Mouse (Mus musculus): ENCODE results near the gene Pigk. TPM values are rescaled to one million over a fixed set of nuclear protein-coding genes. Genes with fewer than 3 reads are reported as not detected.

Pigk gene
- polyA plus RNA-seq, 1 experiment from 2014 or later, result 41.5 TPM

- H3K27me3 ChIP-seq, result no peaks in the 10 kb centered on the region
- H3K4me3 ChIP-seq, result no peak overlapping the region
- H3K4me2 ChIP-seq (replicated peaks), result no peak overlapping the region
- H3K4me1 ChIP-seq, result no peaks in the 10 kb centered on the region
- ATAC-seq (ENCODE audit: low FRiP score, low read depth), result no peak
- no peaks in the 10 kb centered on the region for H3K36me3 ChIP-seq
- H3K27ac ChIP-seq (replicated peaks), result no peak overlapping the region
- WGBS, result 93% methylated on average over 4 of the region's 4 CpGs
- no peaks in the 10 kb centered on the region for H3K9me3 ChIP-seq
- no peak overlapping the region for H3K9ac ChIP-seq (replicated peaks)
Measured at GRCm38 (mm10) chr3:152861450-152861849, 147.6 kb downstream of the Pigk start.

GRCm38 (mm10) chr3:152861978-152862377, 148.1 kb downstream of the Pigk start:
- no peaks in the 10 kb centered on the region for H3K27me3 ChIP-seq
- WGBS, result 67% methylated on average over 1 of the region's 1 CpGs
- H3K4me3 ChIP-seq, result no peak overlapping the region
- H3K4me1 ChIP-seq, result no peaks in the 10 kb centered on the region
- no peaks in the 10 kb centered on the region for H3K9me3 ChIP-seq
- no peak overlapping the region for H3K9ac ChIP-seq (replicated peaks)
- no peak overlapping the region for H3K4me2 ChIP-seq (replicated peaks)
- no peak overlapping the region for H3K27ac ChIP-seq (replicated peaks)
- H3K36me3 ChIP-seq, result no peaks in the 10 kb centered on the region
- ATAC-seq (ENCODE audit: low FRiP score, low read depth), result no peak

- no peak overlapping the region for H3K9ac ChIP-seq (replicated peaks)
- H3K4me3 ChIP-seq, result no peak overlapping the region
- no peak overlapping the region for H3K27ac ChIP-seq (replicated peaks)
- H3K4me1 ChIP-seq, result no peaks in the 10 kb centered on the region
- no peak overlapping the region for H3K4me2 ChIP-seq (replicated peaks)
- no peaks in the 10 kb centered on the region for H3K27me3 ChIP-seq
- H3K9me3 ChIP-seq, result no peaks in the 10 kb centered on the region
- ATAC-seq (ENCODE audit: low FRiP score, low read depth), result no peak
- WGBS, result 86% methylated on average over 22 of the region's 22 CpGs
- no peaks in the 10 kb centered on the region for H3K36me3 ChIP-seq
Measured at GRCm38 (mm10) chr3:152866035-152866965, 152.4 kb downstream of the Pigk start.

- H3K36me3 ChIP-seq, result no peaks in the 10 kb centered on the region
- no peak overlapping the region for H3K9ac ChIP-seq (replicated peaks)
- no peak overlapping the region for H3K27ac ChIP-seq (replicated peaks)
- WGBS, result 78% methylated on average over 12 of the region's 12 CpGs
- no peak overlapping the region for H3K4me3 ChIP-seq
- no peaks in the 10 kb centered on the region for H3K4me1 ChIP-seq
- ATAC-seq (ENCODE audit: low FRiP score, low read depth), result peak; percentile 32; the same call in 1 of the 2 replicates
- no peaks in the 10 kb centered on the region for H3K9me3 ChIP-seq
- no peaks in the 10 kb centered on the region for H3K27me3 ChIP-seq
- H3K4me2 ChIP-seq (replicated peaks), result no peak overlapping the region
Measured at GRCm38 (mm10) chr3:152867654-152868525, 154.0 kb downstream of the Pigk start.

- peak overlapping the region; percentile 63 for H3K27ac ChIP-seq (replicated peaks)
- no peaks in the 10 kb centered on the region for H3K36me3 ChIP-seq
- no peaks in the 10 kb centered on the region for H3K9me3 ChIP-seq
- H3K4me2 ChIP-seq (replicated peaks), result no peak overlapping the region; the same call in 1 of the 2 replicates
- peaks cover 8% of the 10 kb centered on the region; the same call in 1 of the 2 replicates for H3K4me1 ChIP-seq
- no peak overlapping the region for H3K9ac ChIP-seq (replicated peaks)
- 56% methylated on average over 12 of the region's 12 CpGs for WGBS
- no peak overlapping the region for H3K4me3 ChIP-seq
- H3K27me3 ChIP-seq, result no peaks in the 10 kb centered on the region
- ATAC-seq (ENCODE audit: low FRiP score, low read depth), result no peak
Measured at GRCm38 (mm10) chr3:152872054-152872453, 158.2 kb downstream of the Pigk start.

- no peak overlapping the region for H3K4me3 ChIP-seq
- H3K9ac ChIP-seq (replicated peaks), result no peak overlapping the region
- no peaks in the 10 kb centered on the region for H3K27me3 ChIP-seq
- no peaks in the 10 kb centered on the region for H3K9me3 ChIP-seq
- no peaks in the 10 kb centered on the region for H3K36me3 ChIP-seq
- WGBS, result 53% methylated on average over 6 of the region's 6 CpGs
- ATAC-seq (ENCODE audit: low FRiP score, low read depth), result peak; percentile 48; the same call in 1 of the 2 replicates
- no peak overlapping the region; the same call in 1 of the 2 replicates for H3K4me2 ChIP-seq (replicated peaks)
- 0 out of 2 replicates have a peak overlapping the region, but pooled peaks have one; percentile 63 for H3K27ac ChIP-seq (replicated peaks)
- H3K4me1 ChIP-seq, result peaks cover 8% of the 10 kb centered on the region; the same call in 1 of the 2 replicates
Measured at GRCm38 (mm10) chr3:152872596-152872995, 158.7 kb downstream of the Pigk start.

- Histone ChIP-seq H3K36me3 (no peaks in the 10 kb centered on the region), H3K27ac (replicated peaks) (0 out of 2 replicates have a peak overlapping the region, but pooled peaks have one; percentile 16), H3K4me1 (peaks cover 8% of the 10 kb centered on the region; the same call in 1 of the 2 replicates), H3K4me3 (no peak overlapping the region), H3K9ac (replicated peaks) (no peak overlapping the region), H3K27me3 (no peaks in the 10 kb centered on the region), H3K9me3 (no peaks in the 10 kb centered on the region), H3K4me2 (replicated peaks) (no peak overlapping the region)
- 0 out of 2 replicates have a peak, but pooled peaks have one; percentile 11 for ATAC-seq (ENCODE audit: low FRiP score, low read depth)
- WGBS, result 77% methylated on average over 17 of the region's 17 CpGs
Measured at GRCm38 (mm10) chr3:152874431-152875355, 160.8 kb downstream of the Pigk start.

- H3K4me2 ChIP-seq (replicated peaks), result no peak overlapping the region
- peaks cover 13% of the 10 kb centered on the region; the same call in 1 of the 2 replicates for H3K4me1 ChIP-seq
- H3K27me3 ChIP-seq, result no peaks in the 10 kb centered on the region
- no peak overlapping the region for H3K27ac ChIP-seq (replicated peaks)
- no peak overlapping the region for H3K4me3 ChIP-seq
- ATAC-seq (ENCODE audit: low FRiP score, low read depth), result no peak
- H3K9me3 ChIP-seq, result no peaks in the 10 kb centered on the region
- 79% methylated on average over 6 of the region's 6 CpGs for WGBS
- H3K36me3 ChIP-seq, result no peaks in the 10 kb centered on the region
- H3K9ac ChIP-seq (replicated peaks), result no peak overlapping the region
Measured at GRCm38 (mm10) chr3:152875723-152876290, 161.9 kb downstream of the Pigk start.

GRCm38 (mm10) chr3:152880121-152880835, 166.4 kb downstream of the Pigk start:
- no peaks in the 10 kb centered on the region for H3K36me3 ChIP-seq
- H3K4me3 ChIP-seq, result no peak overlapping the region
- H3K27ac ChIP-seq (replicated peaks), result no peak overlapping the region
- no peak for ATAC-seq (ENCODE audit: low FRiP score, low read depth)
- no peaks in the 10 kb centered on the region for H3K9me3 ChIP-seq
- 52% methylated on average over 15 of the region's 15 CpGs for WGBS
- no peak overlapping the region for H3K9ac ChIP-seq (replicated peaks)
- peaks cover 14% of the 10 kb centered on the region for H3K4me1 ChIP-seq
- no peak overlapping the region for H3K4me2 ChIP-seq (replicated peaks)
- no peaks in the 10 kb centered on the region for H3K27me3 ChIP-seq

- no peak overlapping the region for H3K27ac ChIP-seq (replicated peaks)
- H3K4me3 ChIP-seq, result no peak overlapping the region
- H3K4me1 ChIP-seq, result peaks cover 14% of the 10 kb centered on the region
- ATAC-seq (ENCODE audit: low FRiP score, low read depth), result no peak
- WGBS, result 79% methylated on average over 4 of the region's 4 CpGs
- H3K27me3 ChIP-seq, result no peaks in the 10 kb centered on the region
- no peak overlapping the region for H3K4me2 ChIP-seq (replicated peaks)
- no peak overlapping the region for H3K9ac ChIP-seq (replicated peaks)
- no peaks in the 10 kb centered on the region for H3K9me3 ChIP-seq
- H3K36me3 ChIP-seq, result no peaks in the 10 kb centered on the region
Measured at GRCm38 (mm10) chr3:152881706-152882105, 167.8 kb downstream of the Pigk start.
